Mouse (Mus musculus): ENCODE data around the gene Cmss1.

DNA sequence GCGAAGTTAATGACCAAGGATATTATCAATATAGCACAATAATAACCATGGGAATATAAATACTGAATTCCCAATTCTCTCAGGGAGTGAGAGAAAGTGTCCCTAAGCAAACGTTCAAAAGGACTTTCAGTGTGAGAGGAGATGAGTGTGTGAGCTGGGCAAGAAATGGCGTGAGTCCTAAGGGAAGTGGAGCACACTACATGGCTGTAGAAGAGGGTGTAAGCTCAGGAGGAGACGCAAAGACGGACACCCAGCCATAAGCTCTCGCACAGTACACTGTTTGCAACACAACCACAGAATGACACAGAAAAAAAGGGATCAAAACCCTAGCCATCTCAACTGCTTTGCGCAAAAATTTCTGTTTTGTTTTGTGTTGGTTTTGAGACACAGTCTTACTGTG lies 93.1 kb downstream of the Cmss1 start:
- TF ChIP-seq GATA1 (IDR thresholded peaks at IDR 0.05; ENCODE audit: borderline replicate concordance, low read length), result no peak
- no peak for TF ChIP-seq FLI1 (IDR thresholded peaks at IDR 0.05; ENCODE audit: low read length)

Measured in megakaryocyte, embryonic 14.5 days (primary cell).